Mouse (Mus musculus): Measurements from ENCODE around the gene Ldlrad2.
"Not testable (repeated sequence)": the region's sequence is repeated elsewhere in the genome, so short reads cannot be mapped to it uniquely, and the experiment has no call there.

Gene Ldlrad2

GRCm38 (mm10) chr4:137574469-137574868, at the start of gene Ldlrad2:
Gene Ldlrad2 (minus strand): TSS chr4:137574569.
- no peak for DNase-seq

GRCm38 (mm10) chr4:137622847-137623246, 48.5 kb upstream of the Ldlrad2 start:
- no peak for DNase-seq

GRCm38 (mm10) chr4:137610256-137610655, 35.9 kb upstream of the Ldlrad2 start:
- DNase-seq: no peak

GRCm38 (mm10) chr4:137609702-137610101, 35.3 kb upstream of the Ldlrad2 start:
- no peak for DNase-seq

GRCm38 (mm10) chr4:137609281-137609680, 34.9 kb upstream of the Ldlrad2 start:
- no peak for DNase-seq

GRCm38 (mm10) chr4:137607023-137607422, 32.7 kb upstream of the Ldlrad2 start:
- no peak for DNase-seq

- no peak for DNase-seq
Measured at GRCm38 (mm10) chr4:137603449-137604171, 29.2 kb upstream of the Ldlrad2 start.

GRCm38 (mm10) chr4:137598577-137598976, 24.2 kb upstream of the Ldlrad2 start:
- DNase-seq: no peak

GRCm38 (mm10) chr4:137597098-137597630, 22.8 kb upstream of the Ldlrad2 start:
- no peak for DNase-seq

- DNase-seq: no peak
Measured at GRCm38 (mm10) chr4:137594496-137595270, 20.3 kb upstream of the Ldlrad2 start.

GRCm38 (mm10) chr4:137593601-137594495, 19.5 kb upstream of the Ldlrad2 start, which contains the start of gene Usp48:
Gene Usp48 (plus strand): TSS chr4:137593755.
- peak; percentile 100 for DNase-seq

- DNase-seq: no peak
Measured at GRCm38 (mm10) chr4:137590961-137591360, 16.6 kb upstream of the Ldlrad2 start.

- no peak for DNase-seq
Measured at GRCm38 (mm10) chr4:137589586-137589985, 15.2 kb upstream of the Ldlrad2 start.

GRCm38 (mm10) chr4:137589095-137589494, 14.7 kb upstream of the Ldlrad2 start:
- not testable (repeated sequence) for DNase-seq

- DNase-seq: no peak
Measured at GRCm38 (mm10) chr4:137581815-137582214, 7.4 kb upstream of the Ldlrad2 start.

- DNase-seq: no peak
Measured at GRCm38 (mm10) chr4:137580299-137580698, 5.9 kb upstream of the Ldlrad2 start.

- DNase-seq: no peak
Measured at GRCm38 (mm10) chr4:137579789-137580188, 5.4 kb upstream of the Ldlrad2 start.

GRCm38 (mm10) chr4:137578181-137578845, 3.9 kb upstream of the Ldlrad2 start:
- DNase-seq: peak; percentile 25

GRCm38 (mm10) chr4:137577486-137577885, 3.1 kb upstream of the Ldlrad2 start:
- DNase-seq: no peak

- DNase-seq: no peak
Measured at GRCm38 (mm10) chr4:137569873-137570272, 4.5 kb downstream of the Ldlrad2 start.

GRCm38 (mm10) chr4:137556673-137557210, 17.6 kb downstream of the Ldlrad2 start:
- DNase-seq: no peak

- no peak for DNase-seq
Measured at GRCm38 (mm10) chr4:137553466-137553865, 20.9 kb downstream of the Ldlrad2 start.
